Mouse (Mus musculus) CH12.LX (cell line): ENCODE data around the gene Gm17581. TPM values are rescaled to one million over a fixed set of nuclear protein-coding genes. Genes with fewer than 3 reads are reported as not detected.

Experiments used
- DNase-seq: peaks from one replicate; pipeline ENCODE4 v3.0.0-alpha.2; 2013; ENCODE audit errors: extremely low read depth
- H3K27ac ChIP-seq: 2 replicates; pipeline ENCODE4 v1.5.1; 2012; ENCODE audit warnings: low read depth, mild to moderate bottlenecking, control low read depth, moderate library complexity; ENCODE audit not compliant: insufficient read depth
- H3K27me3 ChIP-seq: replicated peaks from 2 replicates; pipeline ENCODE3; 2012; ENCODE audit warnings: inconsistent platforms
- H3K36me3 ChIP-seq, 2 experiments: replicated peaks in 1 of 2; 2 replicates each; pipeline versions ENCODE3 to v1.6.1; 2012; ENCODE audit warnings: inconsistent platforms in 1 of 2, low read length in 1 of 2, mild to moderate bottlenecking in 1 of 2, mixed read lengths in 1 of 2, moderate library complexity in 1 of 2; ENCODE audit not compliant: control insufficient read depth in 1 of 2, insufficient read depth in 1 of 2
- H3K4me1 ChIP-seq, 2 experiments: 2 replicates each; pipeline ENCODE4 v1.6.1; 2012; ENCODE audit warnings: inconsistent platforms in 1 of 2, moderate library complexity in 1 of 2; ENCODE audit not compliant: insufficient read depth in 2 of 2, control insufficient read depth in 1 of 2
- H3K4me2 ChIP-seq: 2 replicates; pipeline ENCODE4 v1.6.1; 2012; ENCODE audit warnings: low read depth, mild to moderate bottlenecking, control low read depth; ENCODE audit not compliant: poor library complexity, insufficient read depth, severe bottlenecking
- H3K4me3 ChIP-seq, 3 experiments: fragments of 150-350 bp in 1 of 3; sonication (generic) in 1 of 3; replicated peaks in 1 of 3; 2 replicates each; pipeline versions ENCODE3 to v1.5.1; 2011 to 2012; ENCODE audit warnings: low read depth in 2 of 3, low read length in 2 of 3, mild to moderate bottlenecking in 2 of 3, moderate library complexity in 2 of 3, control low read depth in 1 of 3, improper control_type of control experiment in 1 of 3, inconsistent platforms in 1 of 3, mixed read lengths in 1 of 3; ENCODE audit not compliant: poor library complexity in 1 of 3
- H3K79me2 ChIP-seq: replicated peaks from 2 replicates; pipeline ENCODE4 v1.6.1; 2012; ENCODE audit warnings: mild to moderate bottlenecking, moderate library complexity; ENCODE audit not compliant: control insufficient read depth, poor library complexity, insufficient read depth, severe bottlenecking; ENCODE audit errors: extremely low read depth
- H3K9ac ChIP-seq: 2 replicates; pipeline ENCODE4 v1.6.1; 2012; ENCODE audit warnings: low read depth, mild to moderate bottlenecking, control low read depth, moderate library complexity; ENCODE audit not compliant: insufficient read depth
- H3K9me3 ChIP-seq: replicated peaks from 2 replicates; pipeline ENCODE3; 2012; ENCODE audit warnings: low read length, inconsistent platforms, mixed read lengths
- CTCF ChIP-seq, 2 experiments: IDR thresholded peaks in 1 of 2; conservative IDR thresholded peaks in 1 of 2; 2 replicates each; pipeline ENCODE4 v1.5.1; 2011 to 2012; ENCODE audit warnings: low read depth in 2 of 2, low read length in 2 of 2, improper control_type of control experiment in 1 of 2, inconsistent platforms in 1 of 2, mild to moderate bottlenecking in 1 of 2, moderate library complexity in 1 of 2
- ELF1 ChIP-seq: IDR thresholded peaks from 2 replicates; pipeline ENCODE4 v1.6.1; 2014; ENCODE audit warnings: low read depth, mild to moderate bottlenecking, inconsistent platforms, low read length, improper control_type of control experiment
- EP300 ChIP-seq: IDR thresholded peaks from 2 replicates; pipeline ENCODE4 v1.6.1; 2011; ENCODE audit warnings: low read length, improper control_type of control experiment
- GABPA ChIP-seq: IDR thresholded peaks from 2 replicates; pipeline ENCODE4 v1.6.1; 2012; ENCODE audit warnings: low read depth, low read length, improper control_type of control experiment, inconsistent platforms; ENCODE audit not compliant: insufficient replicate concordance
- MAZ ChIP-seq: IDR thresholded peaks from 2 replicates; pipeline ENCODE4 v1.6.1; 2012; ENCODE audit warnings: low read depth, mild to moderate bottlenecking, inconsistent platforms, low read length, improper control_type of control experiment, moderate library complexity
- POLR2A ChIP-seq: IDR thresholded peaks from 2 replicates; pipeline ENCODE4 v1.6.1; 2011; ENCODE audit warnings: low read depth, mild to moderate bottlenecking, improper control_type of control experiment, low read length
- RCOR1 ChIP-seq: conservative IDR thresholded peaks from 2 replicates; pipeline ENCODE4 v1.6.1; 2012; ENCODE audit warnings: low read depth, mild to moderate bottlenecking, inconsistent platforms, low read length, improper control_type of control experiment
- SMC3 ChIP-seq: IDR thresholded peaks from 2 replicates; pipeline ENCODE4 v1.6.1; 2011; ENCODE audit warnings: low read depth, low read length, improper control_type of control experiment
- UBTF ChIP-seq: IDR thresholded peaks from 2 replicates; pipeline ENCODE4 v1.6.1; 2012; ENCODE audit warnings: low read depth, mild to moderate bottlenecking, inconsistent platforms, low read length, improper control_type of control experiment, moderate library complexity
- USF2 ChIP-seq: conservative IDR thresholded peaks from 2 replicates; pipeline ENCODE4 v1.6.1; 2011; ENCODE audit warnings: low read depth, low read length, improper control_type of control experiment
- ZNF384 ChIP-seq: IDR thresholded peaks from 2 replicates; pipeline ENCODE4 v1.6.1; 2012; ENCODE audit warnings: low read depth, low read length, improper control_type of control experiment, inconsistent platforms
- dilution Hi-C: fragments of 300-500 bp; cut with MboI; formaldehyde crosslinking; loops from 2 replicates; pipeline ENCODE4 v1.14.3; 2020; ENCODE audit warnings: low sequenced_read_pairs; ENCODE audit not compliant: extremely low pct_unique_long_range_greater_than_20kb, extremely low pct_ligation_motif_present
- in situ Hi-C: fragments of 300-500 bp; cut with MboI; formaldehyde crosslinking; loops from 3 replicates; pipeline ENCODE4 v1.14.3; 2019; ENCODE audit warnings: low sequenced_read_pairs, low pct_ligation_motif_present, low pct_unique_long_range_greater_than_20kb, mixed read lengths
- polyA plus RNA-seq: library from polyadenylated mRNA; unstranded; fragments of >175 nt; gene quantifications from 2 replicates; pipeline ENCODE4 v1.2.1, GENCODE M21; 2012; ENCODE audit warnings: low read depth; ENCODE audit not compliant: insufficient read length
- total RNA-seq, 2 experiments: library from RNA; depleted of rRNA; stranded (reverse); fragments of 300-350 nt in 1 of 2; fragments of >200 nt in 1 of 2; gene quantifications; 2 replicates each; pipeline ENCODE4 v1.2.3; 2012 to 2014

The Gm17581 gene
- total and polyA plus RNA-seq, 3 experiments, result not detected

DNA sequence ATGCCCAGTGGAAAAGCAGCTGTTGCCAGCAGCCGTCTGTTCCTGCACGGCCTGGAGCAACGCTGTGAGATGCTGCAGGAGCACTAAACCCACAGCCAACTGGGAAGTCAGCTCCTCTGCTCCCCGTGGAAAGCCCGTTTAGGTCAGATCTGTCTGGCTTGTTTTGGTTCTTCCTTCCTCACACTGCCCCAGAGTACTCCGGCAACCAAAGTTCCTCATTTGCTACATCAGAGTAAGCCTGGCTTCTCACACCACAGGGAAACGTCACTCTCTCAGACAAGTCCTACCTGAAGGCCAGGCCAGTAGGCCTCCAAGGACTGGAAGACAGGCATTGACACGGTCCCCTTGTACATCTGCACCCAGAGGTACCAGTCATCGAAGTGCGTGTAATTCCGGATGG is 25.1 kb downstream of the Gm17581 start:
- TF ChIP-seq POLR2A (no peak), CTCF (conservative IDR thresholded peaks at IDR 0.05 in 1 of 2, IDR thresholded peaks at IDR 0.05 in 1 of 2; ENCODE audit: low read depth in 2 of 2, low read length in 2 of 2) (no peak), USF2 (no peak), ELF1 (no peak), ZNF384 (no peak), RCOR1 (no peak)
- TF ChIP-seq, all 38 proteins: peak for 0
- Histone ChIP-seq H3K4me1 (no peaks in the 10 kb centered on the region), H3K36me3 (peaks cover 72 to 92% of the 10 kb centered on the region in 2 experiments), H3K79me2 (no peaks in the 10 kb centered on the region), H3K9ac (no peak overlapping the region), H3K4me2 (no peak overlapping the region), H3K4me3 (no peak overlapping the region), H3K27ac (no peak overlapping the region), H3K9me3 (no peaks in the 10 kb centered on the region), H3K27me3 (no peaks in the 10 kb centered on the region)
- in situ Hi-C loops, result no loop called here
- dilution Hi-C loops, result no loop called here
- no peak for DNase-seq

DNA sequence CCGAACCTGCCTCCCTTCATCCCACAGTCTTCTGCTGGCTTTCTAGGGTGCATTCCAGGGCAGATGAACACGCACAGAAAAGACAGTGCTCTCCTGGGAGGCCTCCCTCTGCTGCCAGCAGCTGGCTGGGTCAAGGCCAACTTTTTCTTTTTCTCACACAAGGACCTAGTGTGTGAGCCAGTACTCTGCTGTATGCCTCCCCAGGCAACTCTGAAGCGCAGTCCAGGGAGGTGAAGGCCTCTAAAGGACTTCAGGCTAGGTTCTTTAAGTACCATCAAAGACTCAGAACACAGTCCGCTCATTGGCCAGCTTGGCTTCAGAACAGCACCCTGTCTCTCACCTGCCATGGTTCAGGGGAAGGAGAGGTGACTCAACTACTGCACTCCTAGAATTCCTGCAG is 28.4 kb downstream of the Gm17581 start:
- Histone ChIP-seq H3K9me3 (no peaks in the 10 kb centered on the region), H3K79me2 (no peaks in the 10 kb centered on the region), H3K27ac (no peak overlapping the region), H3K36me3 (peaks cover 63 to 84% of the 10 kb centered on the region in 2 experiments), H3K4me2 (no peak overlapping the region), H3K27me3 (no peaks in the 10 kb centered on the region), H3K4me3 (no peak overlapping the region), H3K4me1 (no peaks in the 10 kb centered on the region), H3K9ac (no peak overlapping the region)
- DNase-seq, result no peak
- in situ Hi-C loops, result no loop called here
- dilution Hi-C loops, result no loop called here
- TF ChIP-seq EP300, result no peak

DNA sequence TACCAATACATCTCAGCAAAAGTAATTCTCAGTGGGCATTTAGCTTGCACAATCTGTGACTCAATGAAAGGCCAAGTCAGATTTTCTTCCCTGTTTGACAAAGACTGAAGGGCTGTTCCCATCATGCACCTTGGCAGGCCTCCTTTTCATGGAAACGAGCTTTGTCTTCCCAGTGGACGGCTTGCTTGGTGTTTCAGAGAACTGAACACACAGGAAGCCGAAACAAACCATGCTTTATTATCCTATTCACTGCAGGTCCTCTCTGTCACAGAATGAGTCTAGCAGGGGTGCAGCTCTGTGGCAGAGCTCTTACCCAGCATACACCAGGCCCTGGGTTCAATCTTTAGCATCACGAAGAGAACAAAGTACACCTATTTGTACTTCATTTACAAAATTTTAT is 32.0 kb downstream of the Gm17581 start:
- dilution Hi-C loops, result no loop called here
- Histone ChIP-seq H3K4me2 (no peak overlapping the region), H3K9ac (no peak overlapping the region)
- in situ Hi-C loops, result no loop called here
- DNase-seq, result no peak
- TF ChIP-seq SMC3 (no peak), MAZ (no peak), GABPA (no peak), EP300 (no peak), UBTF (no peak)
- TF ChIP-seq, all 38 proteins: peak for 0
- H3K27ac ChIP-seq, result no peak overlapping the region
- H3K27me3 ChIP-seq, result no peaks in the 10 kb centered on the region
- no peak overlapping the region for H3K4me3 ChIP-seq
- no peaks in the 10 kb centered on the region for H3K79me2 ChIP-seq
- H3K4me1 ChIP-seq, result no peaks in the 10 kb centered on the region
- no peaks in the 10 kb centered on the region for H3K9me3 ChIP-seq
- H3K36me3 ChIP-seq, result peaks cover 50 to 65% of the 10 kb centered on the region in 2 experiments
